In the genomic region with DNA sequence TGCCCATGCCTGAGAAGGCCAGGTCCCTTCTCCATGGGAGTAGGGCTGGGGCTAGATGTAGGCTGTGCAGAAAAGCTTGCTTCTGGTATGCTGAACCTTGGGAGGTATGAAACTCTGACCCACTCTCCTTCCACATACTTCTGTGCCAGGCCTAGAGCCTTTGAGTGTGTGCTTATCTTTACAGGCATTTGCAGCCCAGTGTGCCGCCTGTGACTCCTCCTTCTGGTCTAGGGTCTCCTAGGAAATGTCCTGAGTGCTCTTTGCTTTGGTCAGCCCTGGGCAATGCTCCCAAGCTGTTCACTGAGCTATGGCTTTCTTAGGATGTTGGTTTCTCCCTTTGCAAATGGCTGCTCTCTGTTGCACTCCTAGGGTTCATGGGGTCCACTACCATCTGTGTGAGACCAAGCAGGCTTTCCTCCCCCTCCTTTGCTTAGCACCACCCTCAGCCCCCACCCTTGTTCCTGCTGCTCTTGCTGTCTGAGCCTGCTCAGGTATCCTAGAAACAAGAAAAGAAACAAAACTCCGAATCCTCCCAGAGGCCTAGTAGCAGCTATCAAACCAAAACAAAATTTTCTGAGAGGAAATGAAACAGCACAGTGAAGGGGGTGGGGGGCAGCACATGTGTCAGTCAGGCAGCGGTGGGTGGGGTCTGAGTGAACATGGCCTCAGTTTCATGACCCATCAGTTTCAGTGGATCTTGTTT, we compare ENCODE assay signal across 10 mouse cellular contexts. TPM values are rescaled to one million over a fixed set of nuclear protein-coding genes. Genes with fewer than 3 reads are reported as not detected.
DNase-seq lines count a peak whose midpoint lies in the region; ATAC-seq and TF ChIP-seq lines count a peak whose summit lies in the region.
"Had no signal": no experiment of that assay in that cellular context is flagged by ENCODE, and none has a peak within 500 bp of the region (broad histone marks: within the 10 kb centered on the region; RNA-seq: fewer than 3 reads in every experiment).

No protein-coding gene starts in this region.

- 0 out of 2 replicates have a peak, but pooled peaks cover 18% of the 10 kb centered on the region for H3K36me3 ChIP-seq in hindbrain, embryonic 10.5 days
- 0 out of 2 replicates have a peak, but pooled peaks cover 5% of the 10 kb centered on the region for H3K36me3 ChIP-seq in hindbrain, embryonic 12.5 days
- H3K36me3 ChIP-seq in hindbrain, postnatal 0 days (ENCODE audit: insufficient read depth, low read length) = peaks cover 14% of the 10 kb centered on the region
- H3K36me3 ChIP-seq in lung, embryonic 15.5 days = peaks cover 6% of the 10 kb centered on the region; the same call in 1 of the 2 replicates

- H3K9me3 ChIP-seq in hindbrain, embryonic 10.5 days = no peaks in the 10 kb centered on the region
- H3K9me3 ChIP-seq in hindbrain, embryonic 12.5 days (replicated peaks) = no peaks in the 10 kb centered on the region
- H3K9me3 ChIP-seq in hindbrain, postnatal 0 days (ENCODE audit: low read length) = no peaks in the 10 kb centered on the region
- no peaks in the 10 kb centered on the region for H3K9me3 ChIP-seq in lung, embryonic 15.5 days

- DNase-seq in hindbrain, embryonic 10.5 days (ENCODE audit: low spot score) = no peak
- DNase-seq in hindbrain, postnatal 0 days (ENCODE audit: low spot score) = no peak
- no peak for DNase-seq in spleen, adult 18-20 months
- DNase-seq in MN1 (ENCODE audit: low spot score) = no peak
- DNase-seq in left cerebral cortex, adult 8-10 months (ENCODE audit: low spot score in 2 of 2) = no peak
- DNase-seq: cerebellum, adult 8-10 months had no signal

- ATAC-seq in hindbrain, embryonic 12.5 days (ENCODE audit: low FRiP score) = no peak
- ATAC-seq in common myeloid progenitor, adult 5-6 weeks (replicated peaks; ENCODE audit: low read depth, poor library complexity, severe bottlenecking) = peak; percentile 58; the same call in 1 of the 2 replicates
- peak; percentile 47; the same call in 1 of the 2 replicates for ATAC-seq in hindbrain, postnatal 0 days
- peak; percentile 71 for ATAC-seq in lung, embryonic 15.5 days (ENCODE audit: borderline replicate concordance, extremely low read depth, low FRiP score, low TSS enrichment)
- ATAC-seq: forebrain, embryonic 16.5 days had no signal

- H3K9ac ChIP-seq in hindbrain, embryonic 12.5 days = no peak overlapping the region
- no peak overlapping the region for H3K9ac ChIP-seq in hindbrain, postnatal 0 days (replicated peaks; ENCODE audit: low read length)
- no peak overlapping the region for H3K9ac ChIP-seq in lung, embryonic 15.5 days

- 77% methylated on average over 3 of the region's 3 CpGs for WGBS in hindbrain, embryonic 10.5 days
- WGBS in hindbrain, embryonic 12.5 days = 73% methylated on average over 3 of the region's 3 CpGs
- WGBS in hindbrain, postnatal 0 days = 69% methylated on average over 3 of the region's 3 CpGs
- 50% methylated on average over 3 of the region's 3 CpGs for WGBS in lung, embryonic 15.5 days

- no peak overlapping the region for H3K4me3 ChIP-seq in hindbrain, embryonic 10.5 days
- no peak overlapping the region for H3K4me3 ChIP-seq in hindbrain, embryonic 12.5 days
- H3K4me3 ChIP-seq in hindbrain, postnatal 0 days (ENCODE audit: low read length) = no peak overlapping the region
- no peak overlapping the region for H3K4me3 ChIP-seq in lung, embryonic 15.5 days

- peak overlapping the region; percentile 41; the same call in 1 of the 2 replicates for H3K27ac ChIP-seq in hindbrain, embryonic 10.5 days
- H3K27ac ChIP-seq in hindbrain, embryonic 12.5 days = no peak overlapping the region
- 0 out of 2 replicates have a peak overlapping the region, but pooled peaks have one; percentile 36 for H3K27ac ChIP-seq in hindbrain, postnatal 0 days
- peak overlapping the region; percentile 51 for H3K27ac ChIP-seq in lung, embryonic 15.5 days

- no peak overlapping the region for H3K4me2 ChIP-seq in hindbrain, embryonic 12.5 days (replicated peaks)
- H3K4me2 ChIP-seq in hindbrain, postnatal 0 days (ENCODE audit: low read depth, low read length) = no peak overlapping the region
- H3K4me2 ChIP-seq in lung, embryonic 15.5 days = no peak overlapping the region

- peaks cover 12% of the 10 kb centered on the region for H3K4me1 ChIP-seq in hindbrain, embryonic 10.5 days (replicated peaks)
- H3K4me1 ChIP-seq in hindbrain, embryonic 12.5 days = peaks cover 5% of the 10 kb centered on the region; the same call in 1 of the 2 replicates
- no peaks in the 10 kb centered on the region for H3K4me1 ChIP-seq in hindbrain, postnatal 0 days (ENCODE audit: insufficient read depth, low read length)
- peaks cover 7% of the 10 kb centered on the region for H3K4me1 ChIP-seq in lung, embryonic 15.5 days

- H3K27me3 ChIP-seq in hindbrain, embryonic 10.5 days (ENCODE audit: insufficient read depth, poor library complexity, severe bottlenecking) = no peaks in the 10 kb centered on the region
- no peaks in the 10 kb centered on the region for H3K27me3 ChIP-seq in hindbrain, embryonic 12.5 days
- no peaks in the 10 kb centered on the region for H3K27me3 ChIP-seq in hindbrain, postnatal 0 days (ENCODE audit: insufficient read depth, low read length)
- H3K27me3 ChIP-seq in lung, embryonic 15.5 days = no peaks in the 10 kb centered on the region

- no peak for TF ChIP-seq CTCF in hindbrain, postnatal 0 days (IDR thresholded peaks at IDR 0.05; ENCODE audit: low read depth)

RNA-seq across cellular contexts. Expression of a gene that starts 26.2 kb away (rescaled TPM):
- 24.2 and 25.1 TPM in 2 replicates for polyA plus RNA-seq in hindbrain, embryonic 10.5 days (2016; fragmentation: Nextera tagmentation; extraction: Ambion mirVana)
- polyA plus RNA-seq in hindbrain, embryonic 12.5 days (2016; fragmentation: Nextera tagmentation; extraction: Ambion mirVana) = 22.2 and 22.4 TPM in 2 replicates
- total RNA-seq in common myeloid progenitor, adult 5-6 weeks (2017) = 4.2 and 6.2 TPM in 2 replicates
- 16.3 and 18.7 TPM in 2 replicates for total RNA-seq in hindbrain, postnatal 0 days (2014; rRNA removed)
- 20.0 and 20.3 TPM in 2 replicates for polyA plus RNA-seq in hindbrain, postnatal 0 days (2015; fragmentation: Nextera tagmentation; extraction: Ambion mirVana)
- 20.0 and 21.2 TPM in 2 replicates for polyA plus RNA-seq in lung, embryonic 15.5 days (2015; fragmentation: Nextera tagmentation; extraction: Ambion mirVana)
- 1 to 10 TPM; 3.6 to 4.6 (median 4.2) TPM for total RNA-seq in left cerebral cortex, adult 8-10 months (2022)

RNA-seq across cellular contexts. Expression of a gene that starts 26.3 kb away (rescaled TPM):
- polyA plus RNA-seq in hindbrain, embryonic 10.5 days (2016; fragmentation: Nextera tagmentation; extraction: Ambion mirVana) = 3.3 and 6.0 TPM in 2 replicates
- 5.5 and 6.1 TPM in 2 replicates for polyA plus RNA-seq in hindbrain, embryonic 12.5 days (2016; fragmentation: Nextera tagmentation; extraction: Ambion mirVana)
- 0.23 and 1.4 TPM in 2 replicates for total RNA-seq in common myeloid progenitor, adult 5-6 weeks (2017)
- 2.9 and 6.8 TPM in 2 replicates for total RNA-seq in hindbrain, postnatal 0 days (2014; rRNA removed)
- polyA plus RNA-seq in hindbrain, postnatal 0 days (2015; fragmentation: Nextera tagmentation; extraction: Ambion mirVana) = 1.3 and 1.8 TPM in 2 replicates
- polyA plus RNA-seq in lung, embryonic 15.5 days (2015; fragmentation: Nextera tagmentation; extraction: Ambion mirVana) = 2.1 and 3.1 TPM in 2 replicates
- total RNA-seq in left cerebral cortex, adult 8-10 months (2022) = 1 to 10 TPM in 3 of 4 experiments, under 1 TPM in 1; 0.50 to 2.6 (median 1.3) TPM

RNA-seq across cellular contexts. Expression of a gene that starts 28.5 kb away (rescaled TPM):
- polyA plus RNA-seq in hindbrain, embryonic 10.5 days (2016; fragmentation: Nextera tagmentation; extraction: Ambion mirVana) = 4.0 and 4.1 TPM in 2 replicates
- polyA plus RNA-seq in hindbrain, embryonic 12.5 days (2016; fragmentation: Nextera tagmentation; extraction: Ambion mirVana) = 5.6 and 6.0 TPM in 2 replicates
- 2.6 and 9.0 TPM in 2 replicates for total RNA-seq in common myeloid progenitor, adult 5-6 weeks (2017)
- total RNA-seq in hindbrain, postnatal 0 days (2014; rRNA removed) = 41.3 and 41.4 TPM in 2 replicates
- polyA plus RNA-seq in hindbrain, postnatal 0 days (2015; fragmentation: Nextera tagmentation; extraction: Ambion mirVana) = 5.3 and 5.5 TPM in 2 replicates
- polyA plus RNA-seq in lung, embryonic 15.5 days (2015; fragmentation: Nextera tagmentation; extraction: Ambion mirVana) = 2.6 and 3.0 TPM in 2 replicates
- total RNA-seq in left cerebral cortex, adult 8-10 months (2022) = 10 to 100 TPM; 42.3 to 51.3 (median 44.2) TPM

RNA-seq across cellular contexts. Expression of a gene that starts 32.2 kb away (rescaled TPM):
- 3.2 and 3.8 TPM in 2 replicates for polyA plus RNA-seq in hindbrain, embryonic 10.5 days (2016; fragmentation: Nextera tagmentation; extraction: Ambion mirVana)
- polyA plus RNA-seq in hindbrain, embryonic 12.5 days (2016; fragmentation: Nextera tagmentation; extraction: Ambion mirVana) = 5.0 and 6.3 TPM in 2 replicates
- total RNA-seq in common myeloid progenitor, adult 5-6 weeks (2017) = 0.64 TPM in 1 of 2 replicates, not detected in the other
- total RNA-seq in hindbrain, postnatal 0 days (2014; rRNA removed) = 5.5 and 12.3 TPM in 2 replicates
- polyA plus RNA-seq in hindbrain, postnatal 0 days (2015; fragmentation: Nextera tagmentation; extraction: Ambion mirVana) = 0.30 and 0.33 TPM in 2 replicates
- 1.0 and 1.3 TPM in 2 replicates for polyA plus RNA-seq in lung, embryonic 15.5 days (2015; fragmentation: Nextera tagmentation; extraction: Ambion mirVana)
- 1 to 10 TPM; 1.1 to 4.3 (median 2.1) TPM for total RNA-seq in left cerebral cortex, adult 8-10 months (2022)
